Mouse (Mus musculus) liver, postnatal 0 days (tissue): ENCODE data around the gene Ggt5.

Experiments used
- CTCF ChIP-seq: sonication (generic); IDR thresholded peaks from 2 replicates; pipeline ENCODE4 v1.5.1; 2016; ENCODE audit warnings: antibody characterized with exemption, low read depth
- EP300 ChIP-seq: IDR thresholded peaks from 2 replicates; pipeline ENCODE4 v1.6.1; 2016; ENCODE audit warnings: antibody characterized with exemption, low read depth, mild to moderate bottlenecking

GRCm38 (mm10) chr10:75570981-75571657 is 18.0 kb upstream of the Ggt5 start:
- TF ChIP-seq EP300 = no peak
- TF ChIP-seq CTCF = no peak
